Mouse (Mus musculus): ENCODE data around the gene Irf2. TPM values are rescaled to one million over a fixed set of nuclear protein-coding genes. Genes with fewer than 3 reads are reported as not detected.

Irf2 gene
- polyA plus RNA-seq, 1 experiment, result 33.2 TPM

- H3K27ac ChIP-seq (ENCODE audit: insufficient read depth, low read length), result no peak overlapping the region
- no peak overlapping the region for H3K4me3 ChIP-seq (ENCODE audit: insufficient read depth, low read length)
- no peak for TF ChIP-seq POLR2A (IDR thresholded peaks at IDR 0.05; ENCODE audit: low read depth, low read length)
- no peak for TF ChIP-seq CTCF (IDR thresholded peaks at IDR 0.05; ENCODE audit: borderline replicate concordance, insufficient read depth, low read length)
- H3K4me1 ChIP-seq (ENCODE audit: control insufficient read depth, insufficient read depth, low read length), result peaks cover 13% of the 10 kb centered on the region
These were observed 131.6 kb downstream of the Irf2 start for GRCm38 (mm10) chr8:46871086-46871485.

GRCm38 (mm10) chr8:46875615-46876293, 136.2 kb downstream of the Irf2 start:
- Histone ChIP-seq H3K27ac (ENCODE audit: insufficient read depth, low read length) (no peak overlapping the region), H3K4me3 (ENCODE audit: insufficient read depth, low read length) (no peak overlapping the region), H3K4me1 (ENCODE audit: control insufficient read depth, insufficient read depth, low read length) (no peaks in the 10 kb centered on the region)
- no peak for TF ChIP-seq CTCF (IDR thresholded peaks at IDR 0.05; ENCODE audit: borderline replicate concordance, insufficient read depth, low read length)
- no peak for TF ChIP-seq POLR2A (IDR thresholded peaks at IDR 0.05; ENCODE audit: low read depth, low read length)

DNA sequence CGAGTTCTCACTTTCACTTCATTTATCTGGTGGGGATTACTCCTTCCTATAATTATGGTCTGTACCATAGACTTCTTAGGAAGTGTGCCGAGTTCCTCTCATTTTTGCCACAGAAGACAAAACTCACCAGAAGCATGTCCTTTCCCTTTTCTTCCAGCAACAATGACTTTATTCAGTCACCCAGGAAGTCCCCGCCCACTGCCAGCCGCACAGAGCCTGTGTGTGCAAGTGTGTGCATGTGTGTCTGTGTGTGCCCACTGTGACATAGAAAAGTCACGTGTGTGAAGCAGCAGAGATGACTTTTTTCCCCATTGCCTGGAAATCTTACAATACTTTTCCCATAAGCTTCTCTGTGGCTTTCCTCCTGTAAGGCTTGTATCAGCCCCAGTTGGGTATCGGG, 141.8 kb downstream of the Irf2 start:
- Histone ChIP-seq H3K4me1 (ENCODE audit: control insufficient read depth, insufficient read depth, low read length) (no peaks in the 10 kb centered on the region), H3K4me3 (ENCODE audit: insufficient read depth, low read length) (no peak overlapping the region), H3K27ac (ENCODE audit: insufficient read depth, low read length) (no peak overlapping the region)
- no peak for TF ChIP-seq CTCF (IDR thresholded peaks at IDR 0.05; ENCODE audit: borderline replicate concordance, insufficient read depth, low read length)
- TF ChIP-seq POLR2A (IDR thresholded peaks at IDR 0.05; ENCODE audit: low read depth, low read length), result no peak

DNA sequence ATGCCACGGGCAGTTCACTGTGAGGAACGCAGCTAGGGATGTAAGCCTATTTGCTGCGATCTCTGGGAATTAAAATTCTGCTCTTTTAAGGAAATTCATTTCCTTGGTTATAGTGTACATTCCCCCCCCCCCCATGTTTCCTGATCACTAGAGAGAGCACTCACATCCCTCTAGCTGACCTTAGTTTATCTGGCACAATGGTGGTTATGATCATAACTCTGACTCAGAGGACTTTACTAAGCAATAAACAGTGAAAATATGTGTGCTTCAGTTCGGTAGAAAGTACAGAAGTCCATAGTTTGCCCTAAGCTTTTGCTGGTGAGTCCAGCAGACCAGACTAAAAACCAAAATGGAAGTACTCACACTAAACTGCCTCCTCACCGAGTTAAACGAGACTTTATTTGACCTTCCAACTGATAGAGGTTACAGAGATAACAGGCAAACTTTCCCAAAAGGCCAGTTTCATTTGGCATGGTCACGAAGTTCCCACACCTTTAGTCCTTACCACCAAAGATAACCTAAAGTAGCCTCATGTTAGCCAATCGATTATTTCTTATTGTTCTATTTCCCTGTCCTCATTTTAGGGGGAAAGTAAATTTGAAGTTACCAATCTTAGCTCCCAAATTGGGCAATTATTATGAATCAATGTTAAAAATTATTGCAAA, 142.4 kb downstream of the Irf2 start:
- no peak overlapping the region for H3K4me3 ChIP-seq (ENCODE audit: insufficient read depth, low read length)
- H3K27ac ChIP-seq (ENCODE audit: insufficient read depth, low read length), result no peak overlapping the region
- H3K4me1 ChIP-seq (ENCODE audit: control insufficient read depth, insufficient read depth, low read length), result no peaks in the 10 kb centered on the region
- TF ChIP-seq CTCF (IDR thresholded peaks at IDR 0.05; ENCODE audit: borderline replicate concordance, insufficient read depth, low read length) (no peak), POLR2A (IDR thresholded peaks at IDR 0.05; ENCODE audit: low read depth, low read length) (no peak)

GRCm38 (mm10) chr8:46882743-46883142, 143.2 kb downstream of the Irf2 start:
- Histone ChIP-seq H3K27ac (ENCODE audit: insufficient read depth, low read length) (no peak overlapping the region), H3K4me1 (ENCODE audit: control insufficient read depth, insufficient read depth, low read length) (no peaks in the 10 kb centered on the region), H3K4me3 (ENCODE audit: insufficient read depth, low read length) (no peak overlapping the region)
- TF ChIP-seq POLR2A (IDR thresholded peaks at IDR 0.05; ENCODE audit: low read depth, low read length), result no peak
- no peak for TF ChIP-seq CTCF (IDR thresholded peaks at IDR 0.05; ENCODE audit: borderline replicate concordance, insufficient read depth, low read length)

DNA sequence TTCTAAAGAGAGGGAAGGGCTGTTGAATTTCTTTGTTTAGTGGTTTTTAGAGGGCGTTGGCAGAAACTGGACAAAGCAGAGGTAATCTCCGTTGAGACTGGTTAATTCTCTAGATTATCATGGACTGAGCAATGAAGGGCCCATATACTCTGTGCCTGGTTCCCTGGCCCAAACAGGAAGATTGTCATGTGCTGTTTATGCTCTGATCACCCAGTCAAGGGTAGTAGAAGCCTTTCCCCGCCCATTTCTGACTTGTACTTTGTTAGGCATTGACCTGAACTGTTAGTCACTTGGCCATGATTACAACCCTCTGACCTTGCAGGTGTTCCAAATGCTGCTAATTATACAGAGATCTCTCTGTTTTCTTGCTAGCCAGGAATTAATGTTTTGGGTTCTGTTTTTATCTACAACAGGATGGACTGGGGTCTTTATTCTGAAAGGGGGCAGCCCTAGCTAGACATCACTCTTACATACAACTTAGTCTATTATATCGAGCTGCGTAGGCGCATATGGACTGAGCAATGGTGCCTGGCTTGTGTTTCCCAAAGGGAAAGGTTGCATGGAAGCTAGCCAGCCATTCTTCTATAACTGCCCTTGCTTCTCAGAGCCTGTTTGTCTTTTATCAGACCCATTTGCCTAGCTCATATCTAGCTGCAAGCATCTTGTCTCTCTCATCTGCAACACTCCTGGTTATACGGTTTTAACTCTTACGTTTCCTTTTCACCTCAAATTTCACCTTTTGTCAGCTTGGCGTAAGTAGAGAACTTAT, 143.9 kb downstream of the Irf2 start:
- Histone ChIP-seq H3K4me1 (ENCODE audit: control insufficient read depth, insufficient read depth, low read length) (no peaks in the 10 kb centered on the region), H3K4me3 (ENCODE audit: insufficient read depth, low read length) (no peak overlapping the region), H3K27ac (ENCODE audit: insufficient read depth, low read length) (no peak overlapping the region)
- TF ChIP-seq CTCF (IDR thresholded peaks at IDR 0.05; ENCODE audit: borderline replicate concordance, insufficient read depth, low read length) (no peak), POLR2A (IDR thresholded peaks at IDR 0.05; ENCODE audit: low read depth, low read length) (no peak)

DNA sequence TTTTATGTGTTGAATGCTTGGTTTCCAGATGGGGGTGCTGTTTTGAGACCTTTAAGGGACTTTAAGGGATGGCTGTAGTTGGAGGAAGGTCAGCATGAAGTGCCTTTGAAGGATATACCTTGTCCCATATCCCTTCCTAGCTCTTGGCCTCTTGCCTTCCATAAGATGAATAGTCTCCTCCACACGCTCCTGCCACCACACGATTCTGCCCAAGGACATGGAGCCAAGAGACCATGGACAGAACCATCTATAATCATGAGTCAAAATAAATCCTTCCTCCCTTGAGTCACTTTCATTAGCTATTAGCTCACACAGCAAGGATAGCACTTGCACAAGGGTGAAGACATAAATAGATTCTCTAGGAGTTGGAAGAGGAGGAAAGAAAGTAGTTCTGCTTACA, 146.3 kb downstream of the Irf2 start:
- no peak overlapping the region for H3K4me3 ChIP-seq (ENCODE audit: insufficient read depth, low read length)
- no peaks in the 10 kb centered on the region for H3K4me1 ChIP-seq (ENCODE audit: control insufficient read depth, insufficient read depth, low read length)
- TF ChIP-seq POLR2A (IDR thresholded peaks at IDR 0.05; ENCODE audit: low read depth, low read length), result no peak
- TF ChIP-seq CTCF (IDR thresholded peaks at IDR 0.05; ENCODE audit: borderline replicate concordance, insufficient read depth, low read length), result no peak
- H3K27ac ChIP-seq (ENCODE audit: insufficient read depth, low read length), result no peak overlapping the region

- no peak overlapping the region for H3K4me3 ChIP-seq (ENCODE audit: insufficient read depth, low read length)
- no peak overlapping the region for H3K27ac ChIP-seq (ENCODE audit: insufficient read depth, low read length)
- no peak for TF ChIP-seq CTCF (IDR thresholded peaks at IDR 0.05; ENCODE audit: borderline replicate concordance, insufficient read depth, low read length)
- no peak for TF ChIP-seq POLR2A (IDR thresholded peaks at IDR 0.05; ENCODE audit: low read depth, low read length)
- no peaks in the 10 kb centered on the region for H3K4me1 ChIP-seq (ENCODE audit: control insufficient read depth, insufficient read depth, low read length)
These were observed 146.7 kb downstream of the Irf2 start for GRCm38 (mm10) chr8:46886216-46886615.

- no peaks in the 10 kb centered on the region for H3K4me1 ChIP-seq (ENCODE audit: control insufficient read depth, insufficient read depth, low read length)
- no peak overlapping the region for H3K27ac ChIP-seq (ENCODE audit: insufficient read depth, low read length)
- H3K4me3 ChIP-seq (ENCODE audit: insufficient read depth, low read length), result no peak overlapping the region
- TF ChIP-seq CTCF (IDR thresholded peaks at IDR 0.05; ENCODE audit: borderline replicate concordance, insufficient read depth, low read length) (no peak), POLR2A (IDR thresholded peaks at IDR 0.05; ENCODE audit: low read depth, low read length) (no peak)
These were observed 147.9 kb downstream of the Irf2 start for GRCm38 (mm10) chr8:46887396-46887795.

DNA sequence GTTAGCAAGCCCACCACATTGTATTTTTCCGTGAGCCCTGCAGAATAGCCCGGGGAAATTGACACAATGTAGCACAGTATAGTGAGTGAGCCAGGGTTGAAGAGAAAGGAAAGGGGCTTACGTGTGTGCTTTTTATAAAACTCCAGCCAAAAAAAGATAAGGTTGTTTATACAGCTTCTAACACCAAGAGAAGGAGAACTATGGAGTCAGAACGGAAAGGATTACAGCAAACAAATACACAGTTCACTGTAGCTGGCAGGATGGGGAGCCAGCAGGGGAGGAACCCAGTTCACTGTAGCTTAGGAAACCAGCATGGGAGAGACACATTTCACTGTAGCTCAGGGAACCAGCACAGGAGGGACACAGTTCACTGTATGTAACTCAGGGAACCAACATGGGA, 149.0 kb downstream of the Irf2 start:
- Histone ChIP-seq H3K27ac (ENCODE audit: insufficient read depth, low read length) (no peak overlapping the region), H3K4me1 (ENCODE audit: control insufficient read depth, insufficient read depth, low read length) (no peaks in the 10 kb centered on the region; the same call in 1 of the 2 replicates), H3K4me3 (ENCODE audit: insufficient read depth, low read length) (no peak overlapping the region)
- TF ChIP-seq POLR2A (IDR thresholded peaks at IDR 0.05; ENCODE audit: low read depth, low read length) (no peak), CTCF (IDR thresholded peaks at IDR 0.05; ENCODE audit: borderline replicate concordance, insufficient read depth, low read length) (no peak)
